Comparison of ENCODE assay signal across 8 mouse cellular contexts in the genomic region with DNA sequence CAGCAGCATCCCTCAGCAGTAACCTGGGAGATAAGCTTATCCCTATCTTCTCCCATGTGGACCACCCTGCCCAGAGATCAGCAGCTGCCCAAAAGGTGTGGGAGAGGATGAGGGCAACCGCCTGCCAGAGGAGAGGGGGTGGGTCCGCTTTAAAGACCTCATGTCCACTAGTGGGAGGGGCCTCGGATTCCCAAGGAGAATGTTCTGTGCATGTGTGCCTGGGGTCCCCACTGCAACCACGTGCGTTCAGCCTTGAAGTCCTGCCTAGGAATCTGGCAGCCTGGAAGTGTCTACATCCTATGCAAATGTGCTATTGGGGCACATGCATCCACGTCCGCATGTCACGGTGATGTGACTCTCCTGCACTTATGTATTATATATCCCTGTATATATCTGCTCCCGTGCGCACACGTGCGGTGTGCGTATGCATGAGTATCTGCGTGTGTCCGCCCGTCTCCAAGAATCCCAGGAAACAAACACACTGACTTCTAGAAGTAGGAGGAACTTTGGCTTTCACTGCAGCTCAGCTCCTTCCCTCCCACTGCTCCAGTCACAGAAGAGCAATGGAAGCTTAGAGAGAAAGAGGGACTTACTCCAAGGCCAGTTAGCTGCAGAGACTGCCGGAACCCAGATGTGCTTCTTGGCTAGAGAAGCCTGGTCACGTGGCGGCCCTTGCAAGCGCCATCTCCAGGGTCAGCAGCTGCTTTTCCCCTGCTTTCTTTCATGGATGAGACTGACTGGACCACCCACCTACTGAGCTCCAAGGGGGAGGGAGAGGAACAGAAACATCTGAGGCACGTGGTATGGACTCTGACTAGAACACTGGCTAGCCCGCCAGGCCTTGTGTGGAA. TPM values are rescaled to one million over a fixed set of nuclear protein-coding genes. Genes with fewer than 3 reads are reported as not detected.
DNase-seq lines count a peak whose midpoint lies in the region; ATAC-seq and TF ChIP-seq lines count a peak whose summit lies in the region.

No protein-coding gene starts in this region.

- TF ChIP-seq CTCF in forebrain, postnatal 0 days (IDR thresholded peaks at IDR 0.05; ENCODE audit: low read depth): no peak
- no peak for TF ChIP-seq CTCF in left cerebral cortex, adult 2 months (IDR thresholded peaks at IDR 0.05)

- H3K36me3 ChIP-seq in forebrain, postnatal 0 days (ENCODE audit: insufficient read depth): no peaks in the 10 kb centered on the region
- no peaks in the 10 kb centered on the region; the same call in 1 of the 2 replicates for H3K36me3 ChIP-seq in hindbrain, embryonic 10.5 days
- no peaks in the 10 kb centered on the region for H3K36me3 ChIP-seq in midbrain, embryonic 15.5 days (replicated peaks)

- peak; percentile 68 for ATAC-seq in forebrain, postnatal 0 days
- ATAC-seq in midbrain, embryonic 15.5 days (replicated peaks): peak; percentile 25; the same call in 1 of the 2 replicates

- no peak overlapping the region for H3K27ac ChIP-seq in forebrain, postnatal 0 days (ENCODE audit: low read depth, low read length)
- H3K27ac ChIP-seq in hindbrain, embryonic 10.5 days: peak overlapping the region; percentile 70
- H3K27ac ChIP-seq in left cerebral cortex, adult 2 months: peak overlapping the region; percentile 69
- H3K27ac ChIP-seq in midbrain, embryonic 15.5 days: peak overlapping the region; percentile 13; the same call in 1 of the 2 replicates

- H3K4me2 ChIP-seq in forebrain, postnatal 0 days (ENCODE audit: low read depth): no peak overlapping the region
- no peak overlapping the region for H3K4me2 ChIP-seq in midbrain, embryonic 15.5 days

- H3K4me1 ChIP-seq in forebrain, postnatal 0 days (ENCODE audit: insufficient read depth): no peaks in the 10 kb centered on the region
- peaks cover 54% of the 10 kb centered on the region for H3K4me1 ChIP-seq in hindbrain, embryonic 10.5 days (replicated peaks)
- H3K4me1 ChIP-seq in midbrain, embryonic 15.5 days: peaks cover 40% of the 10 kb centered on the region

- H3K9ac ChIP-seq in forebrain, postnatal 0 days: no peak overlapping the region
- no peak overlapping the region for H3K9ac ChIP-seq in midbrain, embryonic 15.5 days

- intact Hi-C loops in left cerebral cortex, adult 2 months (cut with DNase I): no loop called here

- H3K9me3 ChIP-seq in forebrain, postnatal 0 days (ENCODE audit: low read length): no peaks in the 10 kb centered on the region
- H3K9me3 ChIP-seq in hindbrain, embryonic 10.5 days: no peaks in the 10 kb centered on the region
- no peaks in the 10 kb centered on the region for H3K9me3 ChIP-seq in midbrain, embryonic 15.5 days

- H3K4me3 ChIP-seq in forebrain, postnatal 0 days (ENCODE audit: low read depth, low read length): no peak overlapping the region
- no peak overlapping the region for H3K4me3 ChIP-seq in hindbrain, embryonic 10.5 days
- H3K4me3 ChIP-seq in left cerebral cortex, adult 2 months: no peak overlapping the region
- H3K4me3 ChIP-seq in midbrain, embryonic 15.5 days: no peak overlapping the region

- no peaks in the 10 kb centered on the region for H3K27me3 ChIP-seq in forebrain, postnatal 0 days (ENCODE audit: insufficient read depth, low read length)
- no peaks in the 10 kb centered on the region for H3K27me3 ChIP-seq in hindbrain, embryonic 10.5 days (ENCODE audit: insufficient read depth, poor library complexity, severe bottlenecking)
- no peaks in the 10 kb centered on the region for H3K27me3 ChIP-seq in midbrain, embryonic 15.5 days (replicated peaks)

- WGBS in forebrain, postnatal 0 days: 62% methylated on average over 22 of the region's 22 CpGs
- 59% methylated on average over 22 of the region's 22 CpGs for WGBS in hindbrain, embryonic 10.5 days
- 39% methylated on average over 22 of the region's 22 CpGs for WGBS in midbrain, embryonic 15.5 days

- peak; percentile 40 for DNase-seq in adrenal gland, adult 2 months
- DNase-seq in adrenal gland, adult 18-20 months (ENCODE audit: low spot score in 2 of 2): no peak
- peak; percentile 45 for DNase-seq in forebrain, postnatal 0 days
- DNase-seq in hindbrain, embryonic 10.5 days (ENCODE audit: low spot score): peak; percentile 76
- DNase-seq in left cerebral cortex, adult 2 months (ENCODE audit: extremely low spot score in 1 of 2, low spot score in 2 of 2): peak; percentile 45 to 50
- DNase-seq in testis, postnatal 10 days (ENCODE audit: low spot score): peak; percentile 84
- DNase-seq in Muller cell, postnatal 12 days (ENCODE audit: inconsistent ontology term): no peak

RNA-seq across cellular contexts. Expression of a gene that starts 39.1 kb away (rescaled TPM):
- total RNA-seq in adrenal gland, adult 2 months (2021): 10 to 100 TPM; 20.3 to 20.8 TPM
- 22.6 and 23.8 TPM in 2 replicates for polyA plus RNA-seq in adrenal gland, adult 2 months (2012; rRNA removed)
- total RNA-seq in adrenal gland, adult 18-20 months (2021): 10 to 100 TPM; 20.9 to 21.3 TPM
- total RNA-seq in forebrain, postnatal 0 days (2014; rRNA removed): 98.4 and 102 TPM in 2 replicates
- 40.0 and 49.8 TPM in 2 replicates for polyA plus RNA-seq in forebrain, postnatal 0 days (2015; fragmentation: Nextera tagmentation; extraction: Ambion mirVana)
- polyA plus RNA-seq in hindbrain, embryonic 10.5 days (2016; fragmentation: Nextera tagmentation; extraction: Ambion mirVana): 6.7 and 10.2 TPM in 2 replicates
- 100 to 1,000 TPM; 798 to 848 TPM for total RNA-seq in left cerebral cortex, adult 2 months (2021)
- 31.1 and 32.8 TPM in 2 replicates for polyA plus RNA-seq in midbrain, embryonic 15.5 days (2015; fragmentation: Nextera tagmentation; extraction: Ambion mirVana)

Comparison
In these comparisons a context has a peak if more than half of its experiments do, and no peak if none do; other contexts are left out.
1. DNase-seq: peak in adrenal gland, adult 2 months (single experiment), forebrain, postnatal 0 days (single experiment), hindbrain, embryonic 10.5 days (single experiment), left cerebral cortex, adult 2 months (2 of 2) and testis, postnatal 10 days (single experiment); none in adrenal gland, adult 18-20 months (0 of 2) and Muller cell, postnatal 12 days (single experiment).